Mouse (Mus musculus): ENCODE measurements around the gene Pde12.

Pde12 gene

GRCm38 (mm10) chr14:26643006-26643624 is 26.6 kb downstream of the Pde12 start:
- DNase-seq = no peak

DNA sequence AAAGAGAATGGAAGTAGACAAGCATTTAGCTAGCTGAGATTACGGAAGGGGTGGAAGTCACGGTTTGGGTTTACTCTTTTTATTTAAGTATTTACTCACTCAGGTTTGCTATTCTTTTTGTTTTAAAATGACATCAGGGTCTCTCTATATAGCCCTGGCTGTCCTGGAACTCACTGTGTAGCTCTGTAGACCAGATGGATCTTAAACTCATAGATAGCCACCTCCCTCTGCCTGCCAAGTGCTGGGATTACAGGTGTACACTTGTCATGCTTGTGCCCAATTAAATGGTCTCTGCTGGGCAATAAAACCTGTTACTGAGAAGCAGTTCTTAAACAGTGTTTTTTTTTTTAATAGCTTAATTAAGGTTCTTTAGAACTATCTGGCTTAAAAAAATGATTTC is 29.7 kb downstream of the Pde12 start:
- DNase-seq = peak; percentile 20 to 47

DNA sequence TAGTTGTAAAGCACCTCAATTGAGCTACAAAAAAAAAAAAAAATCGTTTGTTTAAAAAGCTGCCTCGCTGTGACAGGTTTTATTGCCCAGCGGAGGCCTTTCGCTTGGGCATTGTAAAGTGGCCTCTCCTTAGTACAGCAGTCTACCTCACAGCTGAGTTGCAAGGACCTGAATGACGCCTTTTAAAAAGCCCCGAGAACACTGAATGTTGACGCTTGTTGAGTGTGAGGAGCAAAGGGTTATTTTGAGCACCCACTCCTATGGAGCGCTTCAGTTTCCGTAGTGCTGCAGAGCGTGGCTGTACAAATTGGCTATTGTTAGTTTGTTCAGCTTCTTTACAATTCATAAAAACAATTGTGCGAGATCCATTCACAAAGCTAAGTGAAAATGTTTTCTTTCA is 30.4 kb downstream of the Pde12 start:
- DNase-seq = no peak

DNA sequence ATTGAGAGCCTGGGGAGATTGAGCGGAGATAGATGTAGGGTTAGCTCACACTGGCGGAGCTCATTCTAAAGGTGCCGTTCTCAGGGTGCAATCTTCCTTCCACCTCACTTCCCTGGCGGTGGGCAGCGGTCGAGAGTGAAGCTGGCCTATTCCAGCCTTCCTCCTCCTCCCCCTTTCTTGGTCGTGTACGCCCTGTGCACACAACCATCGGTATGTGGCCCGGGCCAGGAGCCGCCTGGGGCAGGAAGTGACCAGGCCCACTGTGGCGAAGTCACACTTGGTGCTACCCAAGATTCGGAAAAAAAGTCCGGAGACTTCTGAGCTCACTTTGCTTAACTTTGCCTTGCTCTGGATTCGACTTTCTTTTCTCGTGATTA is 31.0 kb downstream of the Pde12 start:
- peak; percentile 40 to 50 for DNase-seq

DNA sequence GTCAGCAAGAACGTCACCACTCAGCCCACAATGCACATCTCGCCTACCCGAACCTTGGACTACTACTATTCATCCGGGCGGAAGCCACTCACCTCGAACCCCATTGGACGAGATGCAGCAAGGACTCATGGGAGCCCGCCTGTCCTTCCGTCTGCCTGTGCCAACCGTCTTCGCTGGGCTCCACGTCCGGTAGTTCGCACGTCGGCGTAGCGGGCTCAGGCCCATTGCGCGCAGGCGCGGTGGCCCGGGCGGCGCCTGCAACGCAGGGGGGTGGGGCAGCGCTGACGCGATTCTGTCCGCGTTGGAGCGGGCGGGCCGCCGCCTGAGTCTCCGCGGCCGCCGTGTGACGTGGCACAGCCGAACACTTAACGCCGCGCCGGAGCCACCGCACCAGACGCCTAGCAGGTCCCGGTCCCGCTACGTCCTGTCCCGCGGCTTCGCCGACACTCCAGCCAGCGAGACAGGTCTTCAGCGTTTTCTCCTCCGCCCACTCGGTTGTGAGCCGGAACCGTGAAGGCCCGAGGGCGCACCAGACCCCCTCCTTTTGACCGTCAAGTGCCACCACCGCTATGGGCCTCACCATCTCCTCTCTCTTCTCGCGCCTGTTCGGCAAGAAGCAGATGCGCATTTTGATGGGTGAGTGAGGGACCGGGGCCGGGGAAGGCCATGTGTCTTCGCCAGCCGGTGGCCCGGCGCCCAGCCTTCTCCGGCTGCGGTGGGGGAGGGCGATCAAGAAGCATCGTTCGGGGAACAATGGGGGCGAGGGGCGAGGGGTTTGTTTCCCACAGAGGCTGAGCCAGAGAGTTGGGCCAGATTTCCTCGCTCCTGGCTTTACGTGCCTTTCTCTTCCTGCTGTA is 31.6 kb downstream of the Pde12 start, which contains the start of gene Arf4:
Gene Arf4, plus strand, starts transcription at position 224 of the 857 bp plus-strand sequence.
- peak; percentile 99 for DNase-seq

GRCm38 (mm10) chr14:26637025-26637850 is 32.4 kb downstream of the Pde12 start:
- peak; percentile 29 to 55 for DNase-seq

GRCm38 (mm10) chr14:26626605-26627140 is 43.0 kb downstream of the Pde12 start:
- DNase-seq = no peak

DNA sequence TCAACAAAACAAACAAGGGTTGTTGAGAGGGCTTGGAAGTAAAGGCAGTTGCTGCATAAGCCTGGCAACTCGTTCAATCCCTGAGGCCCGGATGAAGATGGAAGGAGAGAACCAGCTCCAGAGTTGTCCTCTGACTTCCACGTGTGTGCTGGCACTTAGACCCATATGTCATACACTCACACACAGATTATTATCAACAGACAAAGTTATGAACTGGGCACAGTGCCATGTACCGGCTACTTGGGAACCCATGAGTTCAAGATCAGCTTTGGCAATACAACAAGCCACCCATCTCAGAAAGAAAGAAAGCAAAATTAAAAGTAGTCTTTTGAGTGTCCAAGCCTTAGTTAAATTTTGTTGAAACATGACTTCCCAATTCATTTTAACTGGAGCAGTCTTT is 44.4 kb downstream of the Pde12 start:
- no peak for DNase-seq

GRCm38 (mm10) chr14:26610689-26611088 is 59.0 kb downstream of the Pde12 start:
- no peak for DNase-seq
